Mouse (Mus musculus) liver, embryonic 11.5 days (tissue): ENCODE measurements around the gene Slit1. TPM values are rescaled to one million over a fixed set of nuclear protein-coding genes. Genes with fewer than 3 reads are reported as not detected.

Source experiments
- ATAC-seq: fragments of 200-750 bp; cut with Nextera tagmentation; replicated peaks from 2 replicates; pipeline ENCODE4 v1.8.0; 2017; ENCODE audit warnings: moderate number of reproducible peaks, mild to moderate bottlenecking, moderate TSS enrichment, moderate library complexity; ENCODE audit not compliant: low FRiP score
- DNase-seq: peaks from one replicate; pipeline ENCODE4 v3.0.0-alpha.2; 2017; ENCODE audit warnings: low spot score
- H3K27ac ChIP-seq: fragments of 300-500 bp; sonication (generic); 2 replicates; pipeline ENCODE4 v1.5.1; 2014; ENCODE audit warnings: mild to moderate bottlenecking, low read depth, low read length, control low read depth
- H3K27me3 ChIP-seq: fragments of 300-500 bp; sonication (generic); replicated peaks from 2 replicates; pipeline ENCODE4 v1.6.1; 2014; ENCODE audit warnings: low read length, mixed read lengths; ENCODE audit not compliant: control insufficient read depth, insufficient read depth
- H3K36me3 ChIP-seq: fragments of 300-500 bp; sonication (generic); 2 replicates; pipeline ENCODE4 v1.6.1; 2014; ENCODE audit warnings: mild to moderate bottlenecking, low read length, moderate library complexity, mixed read lengths; ENCODE audit not compliant: control insufficient read depth, insufficient read depth
- H3K4me1 ChIP-seq: fragments of 300-500 bp; sonication (generic); replicated peaks from 2 replicates; pipeline ENCODE4 v1.6.1; 2014; ENCODE audit warnings: low read length, mixed read lengths; ENCODE audit not compliant: control insufficient read depth, insufficient read depth
- H3K4me2 ChIP-seq: fragments of 300-500 bp; sonication (generic); 2 replicates; pipeline ENCODE4 v1.6.1; 2014; ENCODE audit warnings: mild to moderate bottlenecking, control low read depth, moderate library complexity
- H3K4me3 ChIP-seq: fragments of 300-500 bp; sonication (generic); 2 replicates; pipeline ENCODE4 v1.5.1; 2014; ENCODE audit warnings: low read depth, low read length, control low read depth
- H3K9ac ChIP-seq: fragments of 300-500 bp; sonication (generic); 2 replicates; pipeline ENCODE4 v1.6.1; 2014; ENCODE audit warnings: low read depth, low read length, control low read depth
- H3K9me3 ChIP-seq: fragments of 300-500 bp; sonication (generic); 2 replicates; pipeline ENCODE4 v1.6.1; 2016; ENCODE audit warnings: low read length, inconsistent platforms, mixed read lengths; ENCODE audit not compliant: control insufficient read depth
- WGBS: fragments of 180-500 bp; shearing (Covaris S2); extraction: QIAGEN DNeasy Blood & Tissue Kit; methylation state at CpG from one replicate; pipeline ENCODE4 v1.1.7; 2014; 5-methylcytosine and 5-hydroxymethylcytosine counted together
- polyA plus RNA-seq: library from polyadenylated mRNA; unstranded; fragments of >200 nt; fragmentation: Nextera tagmentation; extraction: Ambion mirVana; gene quantifications from 2 replicates; pipeline ENCODE4 v1.2.1, GENCODE M21; 2014

Gene Slit1
- polyA plus RNA-seq, 1 experiment from 2014 or later: 0.26 TPM

GRCm38 (mm10) chr19:41579311-41579920, 164.0 kb downstream of the Slit1 start:
- H3K27ac ChIP-seq: no peak overlapping the region
- H3K9me3 ChIP-seq: no peaks in the 10 kb centered on the region
- H3K27me3 ChIP-seq: no peaks in the 10 kb centered on the region
- no peaks in the 10 kb centered on the region for H3K4me1 ChIP-seq
- no peak for DNase-seq
- ATAC-seq: no peak
- no peak overlapping the region for H3K4me3 ChIP-seq
- peaks cover 8% of the 10 kb centered on the region for H3K36me3 ChIP-seq
- WGBS: 92% methylated on average over 4 of the region's 4 CpGs
- no peak overlapping the region for H3K9ac ChIP-seq
- no peak overlapping the region for H3K4me2 ChIP-seq

- H3K9ac ChIP-seq: no peak overlapping the region
- no peak overlapping the region for H3K27ac ChIP-seq
- ATAC-seq (no peak), DNase-seq (no peak)
- H3K9me3 ChIP-seq: no peaks in the 10 kb centered on the region
- no peaks in the 10 kb centered on the region for H3K4me1 ChIP-seq
- no peak overlapping the region for H3K4me2 ChIP-seq
- no peak overlapping the region for H3K4me3 ChIP-seq
- peaks cover 3% of the 10 kb centered on the region; the same call in 1 of the 2 replicates for H3K36me3 ChIP-seq
- no peaks in the 10 kb centered on the region for H3K27me3 ChIP-seq
Observed at GRCm38 (mm10) chr19:41577576-41577975, 165.9 kb downstream of the Slit1 start.

GRCm38 (mm10) chr19:41573700-41574099, 169.8 kb downstream of the Slit1 start:
- no peaks in the 10 kb centered on the region for H3K27me3 ChIP-seq
- no peak for ATAC-seq
- H3K9me3 ChIP-seq: no peaks in the 10 kb centered on the region
- H3K36me3 ChIP-seq: no peaks in the 10 kb centered on the region; the same call in 1 of the 2 replicates
- H3K4me2 ChIP-seq: no peak overlapping the region
- no peaks in the 10 kb centered on the region for H3K4me1 ChIP-seq
- 93% methylated on average over 2 of the region's 2 CpGs for WGBS
- DNase-seq: no peak
- no peak overlapping the region for H3K9ac ChIP-seq
- H3K4me3 ChIP-seq: no peak overlapping the region
- no peak overlapping the region for H3K27ac ChIP-seq

GRCm38 (mm10) chr19:41568791-41569190, 174.7 kb downstream of the Slit1 start:
- Histone ChIP-seq H3K4me2 (no peak overlapping the region), H3K4me3 (no peak overlapping the region), H3K27me3 (no peaks in the 10 kb centered on the region), H3K9ac (no peak overlapping the region), H3K36me3 (no peaks in the 10 kb centered on the region; the same call in 1 of the 2 replicates), H3K9me3 (no peaks in the 10 kb centered on the region), H3K4me1 (no peaks in the 10 kb centered on the region), H3K27ac (no peak overlapping the region)
- WGBS: 60% methylated on average over 2 of the region's 2 CpGs
- ATAC-seq: no peak
- no peak for DNase-seq

- WGBS: 87% methylated on average over 3 of the region's 3 CpGs
Observed at GRCm38 (mm10) chr19:41560856-41561255, 182.6 kb downstream of the Slit1 start.

GRCm38 (mm10) chr19:41558891-41559486, 184.5 kb downstream of the Slit1 start:
- no peak overlapping the region for H3K27ac ChIP-seq
- no peaks in the 10 kb centered on the region for H3K27me3 ChIP-seq
- DNase-seq: no peak
- 94% methylated on average over 9 of the region's 9 CpGs for WGBS
- no peaks in the 10 kb centered on the region for H3K4me1 ChIP-seq
- H3K4me3 ChIP-seq: no peak overlapping the region
- no peak overlapping the region for H3K9ac ChIP-seq
- ATAC-seq: no peak
- H3K9me3 ChIP-seq: no peaks in the 10 kb centered on the region
- peaks cover 4% of the 10 kb centered on the region; the same call in 1 of the 2 replicates for H3K36me3 ChIP-seq
- no peak overlapping the region for H3K4me2 ChIP-seq

More at GRCm38 (mm10) chr19:41560856-41561255, 182.6 kb downstream of the Slit1 start:
- Histone ChIP-seq H3K27me3 (no peaks in the 10 kb centered on the region), H3K4me1 (no peaks in the 10 kb centered on the region), H3K4me2 (no peak overlapping the region), H3K9ac (no peak overlapping the region), H3K9me3 (no peaks in the 10 kb centered on the region), H3K27ac (no peak overlapping the region), H3K4me3 (no peak overlapping the region), H3K36me3 (peaks cover under 1% of the 10 kb centered on the region; the same call in 1 of the 2 replicates)
- no peak for DNase-seq
- ATAC-seq: no peak

GRCm38 (mm10) chr19:41557491-41557890, 186.0 kb downstream of the Slit1 start:
- no peak overlapping the region for H3K9ac ChIP-seq
- no peak overlapping the region for H3K27ac ChIP-seq
- H3K4me2 ChIP-seq: no peak overlapping the region
- no peak overlapping the region for H3K4me3 ChIP-seq
- peaks cover 5% of the 10 kb centered on the region; the same call in 1 of the 2 replicates for H3K36me3 ChIP-seq
- H3K27me3 ChIP-seq: no peaks in the 10 kb centered on the region
- no peak for ATAC-seq
- WGBS: 81% methylated on average over 4 of the region's 4 CpGs
- H3K4me1 ChIP-seq: no peaks in the 10 kb centered on the region
- no peaks in the 10 kb centered on the region for H3K9me3 ChIP-seq
- DNase-seq: no peak

GRCm38 (mm10) chr19:41556981-41557380, 186.5 kb downstream of the Slit1 start:
- ATAC-seq: no peak
- H3K9me3 ChIP-seq: no peaks in the 10 kb centered on the region
- no peak overlapping the region for H3K27ac ChIP-seq
- DNase-seq: no peak
- H3K36me3 ChIP-seq: peaks cover 7% of the 10 kb centered on the region; the same call in 1 of the 2 replicates
- H3K27me3 ChIP-seq: no peaks in the 10 kb centered on the region
- H3K9ac ChIP-seq: no peak overlapping the region
- H3K4me3 ChIP-seq: no peak overlapping the region
- no peaks in the 10 kb centered on the region for H3K4me1 ChIP-seq
- no peak overlapping the region for H3K4me2 ChIP-seq
- 86% methylated on average over 4 of the region's 4 CpGs for WGBS
